Mouse (Mus musculus): ENCODE data around the gene P4ha2. TPM values are rescaled to one million over a fixed set of nuclear protein-coding genes. Genes with fewer than 3 reads are reported as not detected.
A peak's percentile ranks its signal among the peaks of the same experiment; 100 is the strongest.

P4ha2 gene
- polyA plus RNA-seq, 1 experiment from 2014 or later = 26.0 TPM

DNA sequence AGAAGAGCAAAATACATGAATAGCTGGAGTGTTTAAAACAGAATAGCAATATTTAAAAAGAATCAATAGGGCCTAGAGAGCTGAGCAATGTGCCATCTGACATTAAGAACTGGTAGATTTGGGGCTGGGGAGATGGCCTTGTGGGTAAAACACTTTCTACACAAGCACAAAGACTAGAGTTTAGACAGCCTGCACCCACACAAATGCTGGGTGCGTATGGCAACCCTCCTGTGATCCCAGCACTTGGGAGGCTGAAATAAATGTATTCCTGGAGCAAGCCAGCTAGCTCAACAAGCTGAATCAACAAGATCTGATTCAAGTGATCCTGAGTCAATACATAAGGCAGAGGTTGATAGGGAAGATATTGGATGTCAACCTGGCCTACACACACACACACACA lies 14.9 kb upstream of the P4ha2 start:
- H3K27ac ChIP-seq (ENCODE audit: low read depth) = no peak overlapping the region
- ATAC-seq (ENCODE audit: insufficient read depth) (no peak), DNase-seq (no peak)
- H3K36me3 ChIP-seq (ENCODE audit: insufficient read depth) = no peaks in the 10 kb centered on the region
- H3K4me2 ChIP-seq = no peak overlapping the region
- H3K4me3 ChIP-seq (ENCODE audit: low read depth, low read length) = no peak overlapping the region
- no peaks in the 10 kb centered on the region for H3K4me1 ChIP-seq (ENCODE audit: insufficient read depth)
- no peak overlapping the region for H3K9ac ChIP-seq
- no peaks in the 10 kb centered on the region for H3K9me3 ChIP-seq (ENCODE audit: low read depth, low read length)
- H3K27me3 ChIP-seq (ENCODE audit: insufficient read depth, low read length) = no peaks in the 10 kb centered on the region
- TF ChIP-seq CTCF (IDR thresholded peaks at IDR 0.05; ENCODE audit: low read depth) = no peak
- 81% methylated on average over 1 of the region's 1 CpGs for WGBS

DNA sequence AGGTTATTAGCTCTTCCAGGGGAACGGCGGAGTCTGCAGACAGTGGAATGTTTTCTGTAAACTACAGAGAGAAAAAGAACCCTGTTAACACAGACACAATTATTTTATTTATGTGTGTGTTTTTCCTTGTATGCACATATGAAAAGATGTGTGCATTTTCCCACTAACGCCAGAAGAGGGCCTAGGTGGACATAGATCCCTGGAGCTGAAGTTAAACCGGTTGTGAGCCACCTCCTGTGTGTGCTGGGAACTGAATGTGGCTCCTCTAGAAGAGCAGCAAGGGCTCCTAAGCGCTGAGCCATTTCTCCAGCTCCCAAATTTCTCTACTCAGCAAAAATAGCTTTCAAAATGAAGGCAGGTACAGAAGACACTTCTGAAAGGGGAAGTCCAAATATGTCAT lies 14.1 kb upstream of the P4ha2 start:
- 63% methylated on average over 5 of the region's 5 CpGs for WGBS
- no peaks in the 10 kb centered on the region for H3K9me3 ChIP-seq (ENCODE audit: low read depth, low read length)
- H3K27ac ChIP-seq (ENCODE audit: low read depth) = no peak overlapping the region
- H3K4me2 ChIP-seq = no peak overlapping the region
- DNase-seq (no peak), ATAC-seq (ENCODE audit: insufficient read depth) (no peak)
- H3K4me1 ChIP-seq (ENCODE audit: insufficient read depth) = no peaks in the 10 kb centered on the region
- no peaks in the 10 kb centered on the region for H3K27me3 ChIP-seq (ENCODE audit: insufficient read depth, low read length)
- H3K4me3 ChIP-seq (ENCODE audit: low read depth, low read length) = no peak overlapping the region
- H3K9ac ChIP-seq = no peak overlapping the region
- peak; percentile 13; the same call in 1 of the 2 replicates for TF ChIP-seq CTCF (IDR thresholded peaks at IDR 0.05; ENCODE audit: low read depth)
- H3K36me3 ChIP-seq (ENCODE audit: insufficient read depth) = no peaks in the 10 kb centered on the region

GRCm38 (mm10) chr11:54088253-54088946 lies 11.5 kb upstream of the P4ha2 start:
- no peak for ATAC-seq (ENCODE audit: insufficient read depth)
- H3K27ac ChIP-seq (ENCODE audit: low read depth) = no peak overlapping the region
- H3K9ac ChIP-seq = no peak overlapping the region
- no peaks in the 10 kb centered on the region for H3K4me1 ChIP-seq (ENCODE audit: insufficient read depth)
- no peaks in the 10 kb centered on the region for H3K27me3 ChIP-seq (ENCODE audit: insufficient read depth, low read length)
- no peaks in the 10 kb centered on the region for H3K36me3 ChIP-seq (ENCODE audit: insufficient read depth)
- DNase-seq = no peak
- 75% methylated on average over 7 of the region's 7 CpGs for whole genome bisulfite sequencing
- no peak overlapping the region for H3K4me2 ChIP-seq
- no peak for TF ChIP-seq CTCF (IDR thresholded peaks at IDR 0.05; ENCODE audit: low read depth)
- no peak overlapping the region for H3K4me3 ChIP-seq (ENCODE audit: low read depth, low read length)
- H3K9me3 ChIP-seq (ENCODE audit: low read depth, low read length) = no peaks in the 10 kb centered on the region

GRCm38 (mm10) chr11:54088947-54089317 lies 11.0 kb upstream of the P4ha2 start:
- Histone ChIP-seq H3K4me2 (no peak overlapping the region), H3K4me3 (ENCODE audit: low read depth, low read length) (no peak overlapping the region), H3K27me3 (ENCODE audit: insufficient read depth, low read length) (no peaks in the 10 kb centered on the region), H3K27ac (ENCODE audit: low read depth) (no peak overlapping the region), H3K36me3 (ENCODE audit: insufficient read depth) (no peaks in the 10 kb centered on the region), H3K9ac (no peak overlapping the region), H3K4me1 (ENCODE audit: insufficient read depth) (no peaks in the 10 kb centered on the region), H3K9me3 (ENCODE audit: low read depth, low read length) (no peaks in the 10 kb centered on the region)
- 46% methylated on average over 5 of the region's 5 CpGs for WGBS
- DNase-seq (peak; percentile 88), ATAC-seq (ENCODE audit: insufficient read depth) (peak; percentile 47; the same call in 1 of the 2 replicates)
- peak; percentile 80 for TF ChIP-seq CTCF (IDR thresholded peaks at IDR 0.05; ENCODE audit: low read depth)

- no peak for ATAC-seq (ENCODE audit: insufficient read depth)
- H3K27me3 ChIP-seq (ENCODE audit: insufficient read depth, low read length) = no peaks in the 10 kb centered on the region
- no peaks in the 10 kb centered on the region for H3K36me3 ChIP-seq (ENCODE audit: insufficient read depth)
- WGBS = 85% methylated on average over 1 of the region's 1 CpGs
- H3K4me2 ChIP-seq = no peak overlapping the region
- no peak overlapping the region for H3K27ac ChIP-seq (ENCODE audit: low read depth)
- no peak for DNase-seq
- H3K9me3 ChIP-seq (ENCODE audit: low read depth, low read length) = no peaks in the 10 kb centered on the region
- no peak overlapping the region for H3K4me3 ChIP-seq (ENCODE audit: low read depth, low read length)
- no peak overlapping the region for H3K9ac ChIP-seq
- no peak for TF ChIP-seq CTCF (IDR thresholded peaks at IDR 0.05; ENCODE audit: low read depth)
- H3K4me1 ChIP-seq (ENCODE audit: insufficient read depth) = no peaks in the 10 kb centered on the region
Observed at GRCm38 (mm10) chr11:54090091-54090879, 9.6 kb upstream of the P4ha2 start.

DNA sequence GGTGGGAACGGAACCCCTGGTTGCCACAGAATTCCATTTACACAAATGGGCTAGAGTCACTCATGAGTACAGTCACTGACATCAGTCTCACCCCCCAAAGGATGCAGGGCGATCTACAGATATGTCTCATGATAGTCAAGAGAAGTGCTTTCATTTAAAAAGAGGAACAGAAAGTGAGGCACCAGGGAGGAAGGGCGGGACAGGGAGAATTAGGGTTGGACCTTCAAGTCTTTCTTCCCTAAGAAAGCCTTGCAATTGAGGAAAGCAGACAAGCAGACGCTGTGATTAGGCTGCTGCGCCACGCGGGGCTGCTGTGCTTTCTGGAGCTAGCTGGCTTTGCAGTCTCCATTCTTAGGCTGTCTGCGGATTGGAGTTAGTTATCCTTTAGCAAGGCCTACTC lies 8.2 kb upstream of the P4ha2 start:
- Histone ChIP-seq H3K9me3 (ENCODE audit: low read depth, low read length) (no peaks in the 10 kb centered on the region), H3K36me3 (ENCODE audit: insufficient read depth) (no peaks in the 10 kb centered on the region), H3K27ac (ENCODE audit: low read depth) (no peak overlapping the region), H3K9ac (no peak overlapping the region), H3K4me3 (ENCODE audit: low read depth, low read length) (no peak overlapping the region), H3K4me2 (no peak overlapping the region), H3K27me3 (ENCODE audit: insufficient read depth, low read length) (no peaks in the 10 kb centered on the region), H3K4me1 (ENCODE audit: insufficient read depth) (no peaks in the 10 kb centered on the region)
- WGBS = 57% methylated on average over 8 of the region's 8 CpGs
- DNase-seq (no peak), ATAC-seq (ENCODE audit: insufficient read depth) (no peak)
- no peak for TF ChIP-seq CTCF (IDR thresholded peaks at IDR 0.05; ENCODE audit: low read depth)

GRCm38 (mm10) chr11:54092188-54092587 lies 7.7 kb upstream of the P4ha2 start:
- no peaks in the 10 kb centered on the region for H3K36me3 ChIP-seq (ENCODE audit: insufficient read depth)
- no peaks in the 10 kb centered on the region for H3K9me3 ChIP-seq (ENCODE audit: low read depth, low read length)
- H3K4me3 ChIP-seq (ENCODE audit: low read depth, low read length) = no peak overlapping the region
- ATAC-seq (ENCODE audit: insufficient read depth) = no peak
- H3K27me3 ChIP-seq (ENCODE audit: insufficient read depth, low read length) = no peaks in the 10 kb centered on the region
- no peak overlapping the region for H3K27ac ChIP-seq (ENCODE audit: low read depth)
- no peak for TF ChIP-seq CTCF (IDR thresholded peaks at IDR 0.05; ENCODE audit: low read depth)
- H3K4me2 ChIP-seq = no peak overlapping the region
- H3K9ac ChIP-seq = no peak overlapping the region
- DNase-seq = no peak
- WGBS = 37% methylated on average over 7 of the region's 7 CpGs
- no peaks in the 10 kb centered on the region for H3K4me1 ChIP-seq (ENCODE audit: insufficient read depth)

Measured in lung, embryonic 14.5 days (tissue).